Mouse (Mus musculus) myocyte (in vitro differentiated cells): ENCODE results near the gene Nr0b2.

Experiments used
- POLR2A ChIP-seq: IDR thresholded peaks from one replicate; pipeline ENCODE4 v1.6.1; 2011; ENCODE audit warnings: low read depth, mild to moderate bottlenecking, control low read depth, moderate library complexity; ENCODE audit not compliant: insufficient read length
- TCF12 ChIP-seq: IDR thresholded peaks from one replicate; pipeline ENCODE4 v1.6.1; 2011; ENCODE audit warnings: mild to moderate bottlenecking, control low read depth; ENCODE audit not compliant: poor library complexity, insufficient read depth, severe bottlenecking

GRCm38 (mm10) chr4:133583690-133584058 is 30.5 kb downstream of the Nr0b2 start:
- TF ChIP-seq POLR2A (no peak), TCF12 (no peak)
